Mouse (Mus musculus): Measurements from ENCODE around the gene Timp4. TPM values are rescaled to one million over a fixed set of nuclear protein-coding genes. Genes with fewer than 3 reads are reported as not detected.

The Timp4 gene
- polyA plus RNA-seq, 1 experiment from 2014 or later, result 19.6 TPM

Other genes starting within 250 kb of the Timp4 start
- 51.8 and 53.8 TPM in 2 replicates for gene Tamm41, start 214.3 kb downstream of the Timp4 start, polyA plus RNA-seq (2014; fragmentation: Nextera tagmentation; extraction: Ambion mirVana)
- gene Syn2, start 117.3 kb downstream of the Timp4 start, polyA plus RNA-seq (2014; fragmentation: Nextera tagmentation; extraction: Ambion mirVana), result 65.1 and 90.7 TPM in 2 replicates
- gene Gm17482, start 24.9 kb downstream of the Timp4 start, polyA plus RNA-seq (2014; fragmentation: Nextera tagmentation; extraction: Ambion mirVana), result not detected in 2 replicates
- gene Pparg, start 108.7 kb upstream of the Timp4 start, polyA plus RNA-seq (2014; fragmentation: Nextera tagmentation; extraction: Ambion mirVana), result 0.51 and 0.72 TPM in 2 replicates

All from hindbrain, embryonic 14.5 days (tissue).